Mouse (Mus musculus): Measurements from ENCODE around the gene Cacul1.

- TF ChIP-seq CTCF (IDR thresholded peaks at IDR 0.05; ENCODE audit: control insufficient read depth, insufficient read depth, insufficient replicate concordance, low read depth, low read length) (no peak), POLR2A (IDR thresholded peaks at IDR 0.05; ENCODE audit: control insufficient read depth, low read depth, low read length) (peak; percentile 29; the same call in 1 of the 2 replicates)
These were observed 849 bp downstream of the Cacul1 start for GRCm38 (mm10) chr19:60579771-60580581.

Measured in testis, adult 2 months (tissue).